Mouse (Mus musculus) hindbrain, embryonic 14.5 days (tissue): ENCODE measurements around the gene Dnase1. TPM values are rescaled to one million over a fixed set of nuclear protein-coding genes. Genes with fewer than 3 reads are reported as not detected.

Experiments
- ATAC-seq: fragments of 200-750 bp; cut with Nextera tagmentation; 2 replicates; pipeline ENCODE4 v1.8.0; 2017; ENCODE audit warnings: moderate number of reproducible peaks, mild to moderate bottlenecking, moderate TSS enrichment, moderate library complexity; ENCODE audit not compliant: low FRiP score
- DNase-seq: peaks from one replicate; pipeline ENCODE4 v3.0.0-alpha.2; 2015; ENCODE audit warnings: low spot score
- H3K27ac ChIP-seq: fragments of 300-500 bp; sonication (generic); 2 replicates; pipeline ENCODE4 v1.5.1; 2014; ENCODE audit warnings: mild to moderate bottlenecking, moderate library complexity
- H3K27me3 ChIP-seq: fragments of 300-500 bp; sonication (generic); 2 replicates; pipeline ENCODE4 v1.6.1; 2014; ENCODE audit warnings: mild to moderate bottlenecking, low read length, mixed read lengths; ENCODE audit not compliant: control insufficient read depth, insufficient read depth
- H3K36me3 ChIP-seq: fragments of 300-500 bp; sonication (generic); replicated peaks from 2 replicates; pipeline ENCODE4 v1.6.1; 2014; ENCODE audit not compliant: control insufficient read depth, insufficient read depth
- H3K4me1 ChIP-seq: fragments of 300-500 bp; sonication (generic); replicated peaks from 2 replicates; pipeline ENCODE4 v1.6.1; 2014; ENCODE audit warnings: antibody characterized with exemption, low read length, mixed read lengths; ENCODE audit not compliant: control insufficient read depth, insufficient read depth
- H3K4me2 ChIP-seq: fragments of 300-500 bp; sonication (generic); replicated peaks from 2 replicates; pipeline ENCODE4 v1.6.1; 2014; ENCODE audit warnings: mild to moderate bottlenecking, moderate library complexity
- H3K4me3 ChIP-seq: fragments of 300-500 bp; sonication (generic); replicated peaks from 2 replicates; pipeline ENCODE4 v1.5.1; 2014; ENCODE audit warnings: mild to moderate bottlenecking, low read length
- H3K9ac ChIP-seq: fragments of 300-500 bp; sonication (generic); 2 replicates; pipeline ENCODE4 v1.6.1; 2014
- H3K9me3 ChIP-seq: fragments of 300-500 bp; sonication (generic); 2 replicates; pipeline ENCODE4 v1.6.1; 2016; ENCODE audit warnings: low read length; ENCODE audit not compliant: control insufficient read depth
- WGBS: fragments of 180-500 bp; shearing (Covaris S2); extraction: QIAGEN DNeasy Blood & Tissue Kit; methylation state at CpG from one replicate; pipeline ENCODE4 v1.1.7; 2014; 5-methylcytosine and 5-hydroxymethylcytosine counted together
- polyA plus RNA-seq: library from polyadenylated mRNA; unstranded; fragments of >200 nt; fragmentation: Nextera tagmentation; extraction: Ambion mirVana; gene quantifications from 2 replicates; pipeline ENCODE4 v1.2.1, GENCODE M21; 2014

Dnase1 gene
- polyA plus RNA-seq, 1 experiment from 2014 or later, result 6.8 TPM

DNA sequence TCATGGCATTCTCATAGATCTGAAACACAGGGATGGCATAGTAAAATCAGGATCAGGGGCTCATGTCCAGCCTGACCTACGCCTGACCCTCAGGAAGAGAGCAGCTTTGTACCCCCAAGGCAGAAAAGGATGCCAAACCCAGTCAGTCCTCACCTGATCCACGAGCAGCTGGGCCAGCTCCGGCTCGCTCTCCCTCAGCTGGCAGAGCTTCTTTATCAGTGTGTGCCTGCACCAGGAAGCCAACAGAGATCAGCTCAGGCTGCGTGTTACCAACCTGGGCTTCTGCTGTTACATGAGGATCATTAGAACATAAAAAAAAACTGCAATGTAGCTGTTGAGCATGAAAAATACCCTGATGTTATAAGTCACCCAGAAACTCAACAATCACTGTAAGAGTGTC, 3.5 kb downstream of the Dnase1 start:
- H3K4me1 ChIP-seq, result no peaks in the 10 kb centered on the region
- DNase-seq, result no peak
- H3K36me3 ChIP-seq, result peaks cover 86% of the 10 kb centered on the region
- H3K4me3 ChIP-seq, result no peak overlapping the region
- ATAC-seq, result no peak
- H3K27ac ChIP-seq, result no peak overlapping the region
- H3K9ac ChIP-seq, result no peak overlapping the region
- no peak overlapping the region for H3K4me2 ChIP-seq
- H3K9me3 ChIP-seq, result no peaks in the 10 kb centered on the region
- WGBS, result 96% methylated on average over 5 of the region's 5 CpGs
- H3K27me3 ChIP-seq, result no peaks in the 10 kb centered on the region

DNA sequence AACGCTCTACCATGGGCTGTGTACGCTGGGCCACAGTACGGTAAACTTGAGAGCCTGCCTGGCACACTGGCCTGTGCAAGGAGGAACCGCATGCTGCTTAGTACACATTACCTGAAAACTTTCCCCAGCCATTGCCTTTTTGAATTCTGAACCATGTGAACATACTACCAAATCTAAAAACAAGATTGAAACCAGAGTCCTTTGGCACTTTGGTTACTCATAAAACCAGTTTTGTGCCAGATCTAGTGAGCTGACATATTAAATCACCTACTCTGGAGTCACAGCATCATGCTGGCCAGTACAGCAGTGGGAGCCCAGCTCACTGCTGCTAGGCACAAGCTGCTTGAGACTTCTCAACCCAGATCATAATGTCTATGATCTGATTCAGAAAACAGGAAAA, 4.9 kb downstream of the Dnase1 start:
- no peaks in the 10 kb centered on the region for H3K27me3 ChIP-seq
- no peak for ATAC-seq
- H3K9ac ChIP-seq, result no peak overlapping the region
- H3K27ac ChIP-seq, result no peak overlapping the region
- WGBS, result 94% methylated on average over 4 of the region's 4 CpGs
- no peaks in the 10 kb centered on the region for H3K4me1 ChIP-seq
- H3K4me3 ChIP-seq, result no peak overlapping the region
- peaks cover 95% of the 10 kb centered on the region for H3K36me3 ChIP-seq
- no peaks in the 10 kb centered on the region for H3K9me3 ChIP-seq
- DNase-seq, result no peak
- H3K4me2 ChIP-seq, result no peak overlapping the region

GRCm38 (mm10) chr16:4044093-4044492, 7.4 kb downstream of the Dnase1 start:
- no peak overlapping the region for H3K4me2 ChIP-seq
- no peak for DNase-seq
- no peaks in the 10 kb centered on the region for H3K4me1 ChIP-seq
- no peak for ATAC-seq
- H3K27ac ChIP-seq, result no peak overlapping the region
- H3K27me3 ChIP-seq, result no peaks in the 10 kb centered on the region
- H3K36me3 ChIP-seq, result peaks cover 93% of the 10 kb centered on the region
- H3K9ac ChIP-seq, result no peak overlapping the region
- no peaks in the 10 kb centered on the region for H3K9me3 ChIP-seq
- WGBS, result 96% methylated on average over 2 of the region's 2 CpGs
- H3K4me3 ChIP-seq, result no peak overlapping the region

GRCm38 (mm10) chr16:4045524-4045923, 8.8 kb downstream of the Dnase1 start:
- no peak overlapping the region for H3K9ac ChIP-seq
- no peak overlapping the region for H3K4me2 ChIP-seq
- peaks cover 92% of the 10 kb centered on the region for H3K36me3 ChIP-seq
- no peaks in the 10 kb centered on the region for H3K4me1 ChIP-seq
- no peak overlapping the region for H3K27ac ChIP-seq
- no peak overlapping the region for H3K4me3 ChIP-seq
- H3K27me3 ChIP-seq, result no peaks in the 10 kb centered on the region
- DNase-seq (no peak), ATAC-seq (no peak)
- H3K9me3 ChIP-seq, result no peaks in the 10 kb centered on the region
- 86% methylated on average over 4 of the region's 4 CpGs for WGBS

DNA sequence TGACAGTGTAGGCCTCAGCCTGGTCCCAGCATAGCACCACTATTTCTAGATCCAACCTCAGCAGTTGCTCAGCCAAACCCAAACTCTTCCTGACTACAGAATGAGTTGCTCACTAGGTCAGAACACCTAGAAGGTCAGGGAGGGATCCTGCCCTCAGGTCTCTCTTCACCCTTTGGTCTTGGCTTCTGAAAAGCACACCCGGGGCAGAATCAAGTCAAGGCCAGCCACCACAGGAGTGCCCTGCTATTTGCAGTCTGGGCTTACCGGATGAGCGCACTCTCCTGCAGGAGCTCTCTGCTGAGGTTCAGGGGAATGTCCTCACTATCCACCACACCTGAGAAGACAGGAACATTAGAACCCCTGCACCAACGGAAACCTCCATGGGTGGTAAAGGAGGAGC, 15.9 kb downstream of the Dnase1 start:
- no peaks in the 10 kb centered on the region for H3K27me3 ChIP-seq
- no peaks in the 10 kb centered on the region for H3K4me1 ChIP-seq
- no peak overlapping the region for H3K9ac ChIP-seq
- no peak overlapping the region for H3K4me2 ChIP-seq
- peaks cover 88% of the 10 kb centered on the region for H3K36me3 ChIP-seq
- H3K27ac ChIP-seq, result no peak overlapping the region
- H3K9me3 ChIP-seq, result no peaks in the 10 kb centered on the region
- no peak for DNase-seq
- ATAC-seq, result no peak
- WGBS, result 95% methylated on average over 4 of the region's 4 CpGs
- no peak overlapping the region for H3K4me3 ChIP-seq

GRCm38 (mm10) chr16:4053811-4054210, 17.1 kb downstream of the Dnase1 start:
- ATAC-seq (no peak), DNase-seq (no peak)
- Histone ChIP-seq H3K4me2 (no peak overlapping the region), H3K27ac (no peak overlapping the region), H3K4me3 (no peak overlapping the region), H3K36me3 (peaks cover 89% of the 10 kb centered on the region), H3K9me3 (no peaks in the 10 kb centered on the region), H3K27me3 (no peaks in the 10 kb centered on the region), H3K9ac (no peak overlapping the region), H3K4me1 (no peaks in the 10 kb centered on the region)
- 93% methylated on average over 3 of the region's 3 CpGs for WGBS

- H3K4me2 ChIP-seq, result no peak overlapping the region
- no peak for DNase-seq
- WGBS, result 95% methylated on average over 4 of the region's 4 CpGs
- H3K27me3 ChIP-seq, result no peaks in the 10 kb centered on the region
- H3K27ac ChIP-seq, result no peak overlapping the region
- no peaks in the 10 kb centered on the region for H3K9me3 ChIP-seq
- H3K4me3 ChIP-seq, result no peak overlapping the region
- peaks cover 83% of the 10 kb centered on the region for H3K36me3 ChIP-seq
- ATAC-seq, result no peak
- H3K9ac ChIP-seq, result no peak overlapping the region
- no peaks in the 10 kb centered on the region for H3K4me1 ChIP-seq
Measured at GRCm38 (mm10) chr16:4064945-4065344, 28.2 kb downstream of the Dnase1 start.

DNA sequence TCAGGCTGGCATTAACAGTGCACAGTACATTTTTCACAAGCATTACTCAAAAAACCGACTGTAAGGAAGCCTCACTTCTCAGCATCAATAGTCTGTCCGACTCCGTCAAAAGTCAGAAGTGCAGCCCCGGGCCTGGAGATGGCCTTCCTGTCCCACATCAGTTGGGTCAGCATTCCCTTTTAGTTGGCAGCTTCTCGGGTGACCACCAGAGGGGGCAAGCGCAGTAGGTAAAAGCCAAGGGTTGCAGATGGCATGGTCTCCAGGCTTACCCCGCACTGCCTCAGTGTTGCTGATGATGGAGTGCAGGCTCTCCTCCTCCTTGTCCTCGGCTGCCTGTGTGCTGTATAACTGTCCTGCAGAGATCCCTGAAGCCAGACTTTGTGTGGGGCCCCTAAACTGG, 31.8 kb downstream of the Dnase1 start:
- Histone ChIP-seq H3K4me1 (no peaks in the 10 kb centered on the region), H3K36me3 (peaks cover 49% of the 10 kb centered on the region), H3K9ac (no peak overlapping the region), H3K9me3 (no peaks in the 10 kb centered on the region), H3K27ac (no peak overlapping the region), H3K4me3 (no peak overlapping the region), H3K4me2 (no peak overlapping the region), H3K27me3 (no peaks in the 10 kb centered on the region)
- peak; percentile 36 for DNase-seq
- ATAC-seq, result peak; percentile 37; the same call in 1 of the 2 replicates
- WGBS, result 63% methylated on average over 8 of the region's 8 CpGs

DNA sequence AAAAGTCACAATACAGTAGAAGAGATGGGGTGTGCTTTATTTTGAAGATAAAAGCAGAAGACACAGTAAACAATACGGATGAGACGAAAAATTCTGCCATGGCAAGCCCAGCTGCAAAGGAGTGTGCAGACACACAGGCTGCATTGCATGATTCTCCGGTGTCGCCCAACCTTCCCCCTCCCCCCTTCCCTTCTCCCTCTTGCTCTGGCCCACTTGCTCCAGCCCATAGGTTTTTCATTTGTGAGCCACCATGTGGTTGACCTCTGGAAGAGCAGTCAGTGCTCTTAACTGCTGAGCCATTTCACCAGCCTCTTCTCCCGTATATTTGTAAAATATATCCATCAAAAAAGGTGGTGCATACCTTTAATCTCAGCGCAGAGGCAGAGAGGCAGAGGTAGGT, 37.6 kb downstream of the Dnase1 start:
- H3K4me3 ChIP-seq, result no peak overlapping the region
- no peaks in the 10 kb centered on the region; the same call in 1 of the 2 replicates for H3K36me3 ChIP-seq
- H3K27me3 ChIP-seq, result no peaks in the 10 kb centered on the region
- H3K9me3 ChIP-seq, result no peaks in the 10 kb centered on the region
- H3K4me2 ChIP-seq, result no peak overlapping the region
- no peak overlapping the region for H3K9ac ChIP-seq
- 77% methylated on average over 6 of the region's 6 CpGs for WGBS
- H3K4me1 ChIP-seq, result peaks cover 5% of the 10 kb centered on the region; the same call in 1 of the 2 replicates
- DNase-seq (no peak), ATAC-seq (no peak)
- no peak overlapping the region for H3K27ac ChIP-seq

- H3K4me1 ChIP-seq, result peaks cover 5% of the 10 kb centered on the region; the same call in 1 of the 2 replicates
- no peaks in the 10 kb centered on the region for H3K27me3 ChIP-seq
- H3K27ac ChIP-seq, result no peak overlapping the region
- no peaks in the 10 kb centered on the region; the same call in 1 of the 2 replicates for H3K36me3 ChIP-seq
- ATAC-seq (no peak), DNase-seq (no peak)
- H3K9me3 ChIP-seq, result no peaks in the 10 kb centered on the region
- WGBS, result 80% methylated on average over 3 of the region's 3 CpGs
- H3K9ac ChIP-seq, result no peak overlapping the region
- no peak overlapping the region for H3K4me2 ChIP-seq
- no peak overlapping the region for H3K4me3 ChIP-seq
Measured at GRCm38 (mm10) chr16:4074836-4075235, 38.1 kb downstream of the Dnase1 start.
